In the genomic region with DNA sequence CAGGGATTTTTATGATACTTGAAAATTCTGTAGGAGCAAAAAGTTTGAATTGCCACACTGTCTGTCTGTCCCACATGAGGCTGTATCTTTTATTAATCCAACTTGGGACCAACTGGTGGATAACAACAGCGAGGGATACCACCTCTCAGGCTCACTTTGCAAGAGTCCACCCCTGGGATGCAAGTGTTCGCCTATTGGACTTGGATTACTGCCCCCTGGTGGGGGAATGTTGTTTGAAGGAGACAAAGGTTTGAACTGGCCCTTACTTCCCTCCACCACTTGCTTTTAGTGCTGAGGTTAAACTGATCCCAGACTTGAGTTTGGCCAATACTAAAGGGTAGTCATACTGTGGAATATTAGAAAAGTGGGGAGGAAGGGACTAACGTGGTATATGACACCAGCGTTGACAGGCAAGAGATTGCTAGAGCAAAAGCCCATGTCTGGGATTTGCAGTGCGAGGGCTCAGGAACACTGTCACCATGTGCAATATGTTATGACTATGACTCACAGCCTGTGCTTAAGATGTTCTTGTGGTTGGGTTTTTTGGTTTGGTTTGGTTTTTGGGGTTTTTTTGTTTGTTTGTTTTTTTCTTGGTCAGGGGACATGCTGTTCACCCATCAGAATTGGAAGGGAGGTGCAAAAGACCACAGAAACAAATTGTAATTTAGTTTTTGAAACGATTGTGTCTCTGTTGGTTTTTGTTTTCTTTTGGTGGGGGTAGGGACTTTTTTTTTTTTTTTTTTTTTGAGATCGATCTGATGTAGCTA, we compare ENCODE assay signal across 9 mouse cellular contexts. TPM values are rescaled to one million over a fixed set of nuclear protein-coding genes. Genes with fewer than 3 reads are reported as not detected.
A peak's percentile ranks its signal among the peaks of the same experiment; 100 is the strongest.
DNase-seq lines count a peak whose midpoint lies in the region; ATAC-seq and TF ChIP-seq lines count a peak whose summit lies in the region.
"Had no signal": no experiment of that assay in that cellular context is flagged by ENCODE, and none has a peak within 500 bp of the region (broad histone marks: within the 10 kb centered on the region; RNA-seq: fewer than 3 reads in every experiment).

4933415A04Rik (plus strand) TSS at position 717 of the 767 bp plus-strand sequence.

- WGBS in forebrain, embryonic 13.5 days, result 71% methylated on average over 7 of the region's 7 CpGs
- 72% methylated on average over 7 of the region's 7 CpGs for WGBS in hindbrain, postnatal 0 days
- 72% methylated on average over 7 of the region's 7 CpGs for WGBS in midbrain, embryonic 12.5 days

- H3K4me1 ChIP-seq in forebrain, embryonic 13.5 days, result peaks cover 4% of the 10 kb centered on the region; the same call in 1 of the 2 replicates
- no peaks in the 10 kb centered on the region for H3K4me1 ChIP-seq in hindbrain, postnatal 0 days (ENCODE audit: insufficient read depth, low read length)
- H3K4me1 ChIP-seq in midbrain, embryonic 12.5 days, result no peaks in the 10 kb centered on the region

- peak; percentile 61; the same call in 1 of the 2 replicates for ATAC-seq in forebrain, embryonic 13.5 days
- ATAC-seq in hindbrain, postnatal 0 days, result no peak
- ATAC-seq in midbrain, embryonic 12.5 days (ENCODE audit: low FRiP score, low read depth), result peak; percentile 39; the same call in 1 of the 2 replicates

- no peak within 1 kb of the TSS for H3K4me3 ChIP-seq in forebrain, embryonic 13.5 days
- no peak within 1 kb of the TSS for H3K4me3 ChIP-seq in hindbrain, postnatal 0 days (ENCODE audit: low read length)
- no peak within 1 kb of the TSS for H3K4me3 ChIP-seq in midbrain, embryonic 12.5 days
- H3K4me3 ChIP-seq: myocyte had no signal

- H3K4me2 ChIP-seq in forebrain, embryonic 13.5 days, result no peak within 1 kb of the TSS
- no peak within 1 kb of the TSS for H3K4me2 ChIP-seq in hindbrain, postnatal 0 days (ENCODE audit: low read depth, low read length)
- H3K4me2 ChIP-seq in midbrain, embryonic 12.5 days (replicated peaks), result no peak within 1 kb of the TSS

- peaks cover 46% of the 10 kb centered on the region for H3K36me3 ChIP-seq in forebrain, embryonic 13.5 days (ENCODE audit: poor library complexity, severe bottlenecking)
- peaks cover 4% of the 10 kb centered on the region; the same call in 1 of the 2 replicates for H3K36me3 ChIP-seq in hindbrain, postnatal 0 days (ENCODE audit: insufficient read depth, low read length)
- H3K36me3 ChIP-seq in midbrain, embryonic 12.5 days, result peaks cover 51% of the 10 kb centered on the region

- H3K27ac ChIP-seq in forebrain, embryonic 13.5 days, result no peak within 1 kb of the TSS
- H3K27ac ChIP-seq in hindbrain, postnatal 0 days, result no peak within 1 kb of the TSS
- H3K27ac ChIP-seq in midbrain, embryonic 12.5 days (replicated peaks), result peak within 1 kb of the TSS; percentile 52; the same call in 1 of the 2 replicates

- no peaks in the 10 kb centered on the region for H3K27me3 ChIP-seq in forebrain, embryonic 13.5 days
- H3K27me3 ChIP-seq in hindbrain, postnatal 0 days (ENCODE audit: insufficient read depth, low read length), result no peaks in the 10 kb centered on the region
- H3K27me3 ChIP-seq in midbrain, embryonic 12.5 days, result no peaks in the 10 kb centered on the region

- H3K9me3 ChIP-seq in forebrain, embryonic 13.5 days (replicated peaks), result no peaks in the 10 kb centered on the region
- no peaks in the 10 kb centered on the region for H3K9me3 ChIP-seq in hindbrain, postnatal 0 days (ENCODE audit: low read length)
- no peaks in the 10 kb centered on the region for H3K9me3 ChIP-seq in midbrain, embryonic 12.5 days

- DNase-seq in right cerebral cortex, adult 18-20 months, result peak; percentile 59
- no peak for DNase-seq in right cerebral cortex, postnatal 25 days
- DNase-seq in c-Kit-positive CD71-positive TER-119-negative erythroid progenitor cells, embryonic 14.5 days (ENCODE audit: low read depth), result peak; percentile 28
- peak; percentile 82 for DNase-seq in hindbrain, postnatal 0 days (ENCODE audit: low spot score)
- peak; percentile 40 for DNase-seq in left cerebral cortex, adult 11 months (ENCODE audit: low spot score)
- DNase-seq in thymus, postnatal 10 days (ENCODE audit: low spot score in 2 of 2), result peak; percentile 40 to 80

- TF ChIP-seq CTCF in hindbrain, postnatal 0 days (IDR thresholded peaks at IDR 0.05; ENCODE audit: low read depth), result peak; percentile 76

- H3K9ac ChIP-seq in forebrain, embryonic 13.5 days, result no peak within 1 kb of the TSS
- H3K9ac ChIP-seq in hindbrain, postnatal 0 days (replicated peaks; ENCODE audit: low read length), result no peak within 1 kb of the TSS
- no peak within 1 kb of the TSS for H3K9ac ChIP-seq in midbrain, embryonic 12.5 days (replicated peaks)

RNA-seq across cellular contexts. Expression of gene 4933415A04Rik, which starts in this region (rescaled TPM):
- 4.8 TPM in 2 replicates for polyA plus RNA-seq in forebrain, embryonic 13.5 days (2015; fragmentation: Nextera tagmentation; extraction: Ambion mirVana)
- 0.14 and 0.99 TPM in 2 replicates for total RNA-seq in hindbrain, postnatal 0 days (2014; rRNA removed)
- polyA plus RNA-seq in hindbrain, postnatal 0 days (2015; fragmentation: Nextera tagmentation; extraction: Ambion mirVana), result 2.6 and 2.9 TPM in 2 replicates
- 8.4 and 9.3 TPM in 2 replicates for polyA plus RNA-seq in midbrain, embryonic 12.5 days (2016; fragmentation: Nextera tagmentation; extraction: Ambion mirVana)
- polyA plus RNA-seq: myocyte had no signal
